Mouse (Mus musculus) CD4-positive, CD25-positive, alpha-beta regulatory T cell, adult 2 months (primary cell): Measurements from ENCODE around the gene Nfyb.

ENCODE experiments used
- DNase-seq: peaks from one replicate; pipeline ENCODE4 v3.0.0-alpha.2; 2012; ENCODE audit warnings: low read depth, low spot score

Gene Nfyb

DNA sequence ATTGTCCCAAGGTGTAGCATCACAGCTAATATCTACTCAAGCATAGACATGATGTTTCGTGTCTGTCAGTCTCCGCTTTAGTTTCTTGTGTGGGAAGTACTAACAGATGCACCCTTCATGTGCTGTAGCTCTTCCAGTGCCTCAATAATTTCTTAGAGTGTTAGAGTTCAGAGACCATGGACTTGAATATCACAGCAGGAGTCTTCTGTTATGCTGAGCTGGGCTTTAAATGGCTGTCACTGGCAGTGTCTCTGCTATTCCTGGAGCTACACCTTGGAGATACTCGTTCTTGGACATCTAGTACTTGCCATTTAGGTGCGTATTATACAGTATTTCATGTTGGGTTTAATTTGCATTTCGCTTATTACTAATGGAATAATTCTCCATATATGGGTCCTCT, 18.6 kb downstream of the Nfyb start:
- DNase-seq: no peak

DNA sequence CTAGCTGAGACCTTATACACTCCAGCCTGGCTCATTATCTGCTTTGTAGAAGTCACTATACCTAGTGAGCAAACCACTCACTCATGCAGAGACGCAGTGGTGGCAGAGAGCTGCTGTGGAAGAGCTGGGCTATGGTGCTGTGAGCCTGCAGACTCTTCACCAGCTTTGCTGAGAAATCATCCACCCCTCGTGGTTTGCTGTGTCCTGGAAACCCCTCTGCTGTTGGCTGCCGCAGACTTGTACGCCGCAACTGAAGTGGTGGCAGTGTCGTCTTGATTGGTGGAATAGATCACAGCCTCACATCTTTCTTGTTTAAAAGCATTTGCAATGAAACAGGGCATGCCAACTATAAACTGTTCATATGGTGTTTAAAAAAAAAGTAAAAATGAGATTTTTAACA, 19.6 kb downstream of the Nfyb start:
- DNase-seq: no peak

DNA sequence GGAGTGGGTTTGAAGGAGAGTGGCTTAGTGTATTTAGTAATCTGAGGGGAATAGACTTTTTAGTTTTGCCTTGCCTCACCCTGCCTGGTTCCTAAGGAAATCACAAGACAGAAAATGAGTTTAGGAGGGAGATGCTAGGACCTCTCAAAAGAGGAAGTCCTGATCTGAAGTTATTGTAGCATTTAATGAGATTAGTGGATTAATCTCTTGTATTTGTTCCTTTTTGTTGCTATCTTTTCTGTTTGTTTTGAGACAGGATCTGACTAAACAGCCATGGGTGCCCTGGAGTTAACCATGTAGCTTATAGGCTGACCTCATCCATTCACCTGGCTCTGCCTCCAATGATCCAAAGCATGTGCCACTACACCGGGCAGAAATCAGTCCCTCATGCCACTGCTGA, 21.4 kb downstream of the Nfyb start:
- no peak for DNase-seq

DNA sequence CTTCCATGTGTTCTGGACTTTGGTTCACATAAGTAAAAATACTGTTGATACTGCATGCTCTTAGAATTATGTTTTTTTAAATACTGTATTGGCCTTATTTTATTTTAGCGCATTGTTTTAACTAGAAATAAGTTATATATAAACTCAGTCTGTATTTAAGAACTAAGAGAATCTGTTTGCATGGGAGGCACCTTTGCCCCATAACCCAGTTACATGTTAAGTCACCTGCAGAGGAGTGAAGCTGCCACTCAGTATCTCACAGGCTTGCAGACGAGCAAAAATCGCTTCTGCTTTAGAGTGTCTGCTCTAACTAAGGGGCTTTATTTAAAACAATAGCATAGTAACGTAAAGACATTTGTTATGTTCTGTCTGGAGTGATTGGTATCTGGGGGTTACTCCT, 22.1 kb downstream of the Nfyb start:
- DNase-seq: no peak

DNA sequence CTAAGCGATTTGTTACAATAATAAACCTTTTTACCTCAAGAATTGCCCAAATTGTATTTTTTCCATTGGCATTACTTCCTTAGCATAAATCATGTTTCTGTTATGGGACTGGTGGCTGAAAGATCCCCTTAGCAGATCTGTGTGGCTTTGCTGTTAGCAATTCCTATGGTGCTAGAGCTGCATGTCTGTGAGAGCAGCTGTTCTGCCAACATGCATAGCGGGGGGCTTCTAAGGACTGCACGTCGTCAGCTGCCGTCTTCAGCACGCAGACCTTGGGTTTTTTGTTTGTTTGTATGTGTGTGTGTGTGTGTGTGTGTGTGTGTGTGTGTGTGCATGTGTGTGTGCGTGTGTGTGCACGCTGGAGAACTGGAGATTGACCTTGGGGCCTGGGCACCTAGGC, 22.6 kb downstream of the Nfyb start:
- no peak for DNase-seq

DNA sequence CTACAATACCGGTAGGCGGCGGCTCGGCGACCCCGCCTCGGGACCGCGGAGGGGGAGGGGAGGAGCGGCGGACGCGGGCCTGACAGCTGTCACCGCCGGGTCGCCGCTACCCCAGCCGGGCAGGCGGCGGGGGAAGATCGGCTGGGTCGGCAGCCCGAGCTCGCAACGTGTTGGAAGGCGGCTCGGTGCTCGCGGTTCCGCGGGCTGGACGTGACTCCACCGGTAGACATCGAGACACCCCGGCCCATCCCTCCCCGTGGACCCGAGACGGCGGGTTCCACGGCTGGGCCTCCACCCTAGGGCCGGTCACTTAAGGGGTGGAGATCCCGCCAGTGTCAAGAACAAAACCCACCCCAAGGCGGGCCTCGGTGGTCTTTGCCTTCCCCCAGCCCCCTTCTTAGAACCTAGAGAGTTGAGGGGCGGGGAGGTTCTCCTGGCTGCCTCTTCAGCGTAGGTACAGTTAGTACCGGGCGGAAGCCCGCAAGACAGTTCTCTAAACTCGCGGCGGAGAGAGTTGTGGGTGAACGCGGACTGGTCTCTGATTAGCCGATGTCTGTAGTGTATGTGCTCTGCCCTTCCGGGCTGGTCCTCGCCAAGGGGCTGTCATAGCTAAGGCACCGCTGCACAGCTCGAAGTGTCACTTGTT, 64.5 kb downstream of the Nfyb start:
- peak; percentile 61 for DNase-seq

DNA sequence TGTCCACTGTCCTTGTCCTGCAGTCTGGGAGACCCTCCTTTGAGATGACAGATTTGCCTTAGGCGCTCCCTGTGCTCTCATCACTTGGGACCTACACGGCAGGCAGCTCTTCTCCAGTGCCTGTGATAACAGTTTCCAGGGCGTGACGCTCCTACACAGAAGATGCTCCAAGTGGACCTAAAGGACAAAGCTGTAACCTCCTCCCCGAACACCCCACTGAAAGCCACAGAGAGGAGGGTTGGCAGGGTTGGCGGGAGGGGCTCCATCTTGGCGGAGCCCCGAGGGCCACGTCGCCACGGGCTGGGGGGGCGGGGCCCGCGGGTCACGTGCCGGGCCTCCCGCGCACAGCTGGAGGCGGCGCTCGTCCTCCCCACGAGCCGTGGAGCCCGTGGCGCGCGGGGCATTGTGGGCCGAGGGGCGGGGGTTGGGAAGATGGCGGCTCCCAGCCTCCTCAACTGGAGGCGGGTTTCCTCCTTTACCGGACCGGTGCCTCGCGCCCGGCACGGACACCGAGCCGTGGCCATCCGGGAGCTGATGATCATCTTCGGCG, 65.2 kb downstream of the Nfyb start:
- peak; percentile 95 for DNase-seq
